Mouse (Mus musculus) midbrain, embryonic 12.5 days (tissue): ENCODE data around the gene Wdr47. TPM values are rescaled to one million over a fixed set of nuclear protein-coding genes. Genes with fewer than 3 reads are reported as not detected.

Source experiments
- ATAC-seq: fragments of 200-750 bp; cut with Nextera tagmentation; 2 replicates; pipeline ENCODE4 v1.8.0; 2017; ENCODE audit warnings: low read depth, moderate TSS enrichment, moderate library complexity; ENCODE audit not compliant: low FRiP score
- H3K27ac ChIP-seq: fragments of 300-500 bp; sonication (generic); replicated peaks from 2 replicates; pipeline ENCODE4 v1.5.1; 2016; ENCODE audit warnings: mild to moderate bottlenecking
- H3K27me3 ChIP-seq: fragments of 300-500 bp; sonication (generic); 2 replicates; pipeline ENCODE4 v1.6.1; 2016; ENCODE audit warnings: mild to moderate bottlenecking
- H3K36me3 ChIP-seq: fragments of 300-500 bp; sonication (generic); 2 replicates; pipeline ENCODE4 v1.6.1; 2016
- H3K4me1 ChIP-seq: fragments of 300-500 bp; sonication (generic); 2 replicates; pipeline ENCODE4 v1.6.1; 2016
- H3K4me2 ChIP-seq: fragments of 300-500 bp; sonication (generic); replicated peaks from 2 replicates; pipeline ENCODE4 v1.6.1; 2016; ENCODE audit warnings: mild to moderate bottlenecking, moderate library complexity
- H3K4me3 ChIP-seq: fragments of 300-500 bp; sonication (generic); 2 replicates; pipeline ENCODE4 v1.5.1; 2016; ENCODE audit warnings: mild to moderate bottlenecking
- H3K9ac ChIP-seq: fragments of 300-500 bp; sonication (generic); replicated peaks from 2 replicates; pipeline ENCODE4 v1.6.1; 2016; ENCODE audit warnings: mild to moderate bottlenecking, moderate library complexity
- H3K9me3 ChIP-seq: fragments of 300-500 bp; sonication (generic); 2 replicates; pipeline ENCODE4 v1.6.1; 2016; ENCODE audit warnings: mild to moderate bottlenecking
- WGBS: fragments of 180-500 bp; shearing (Covaris S2); methylation state at CpG from one replicate; pipeline ENCODE4 v1.1.7; 2016; 5-methylcytosine and 5-hydroxymethylcytosine counted together
- polyA plus RNA-seq: library from polyadenylated mRNA; unstranded; fragments of >200 nt; fragmentation: Nextera tagmentation; extraction: Ambion mirVana; gene quantifications from 2 replicates; pipeline ENCODE4 v1.2.1, GENCODE M21; 2016

The Wdr47 gene
- polyA plus RNA-seq, 1 experiment from 2014 or later, result 67.8 TPM

DNA sequence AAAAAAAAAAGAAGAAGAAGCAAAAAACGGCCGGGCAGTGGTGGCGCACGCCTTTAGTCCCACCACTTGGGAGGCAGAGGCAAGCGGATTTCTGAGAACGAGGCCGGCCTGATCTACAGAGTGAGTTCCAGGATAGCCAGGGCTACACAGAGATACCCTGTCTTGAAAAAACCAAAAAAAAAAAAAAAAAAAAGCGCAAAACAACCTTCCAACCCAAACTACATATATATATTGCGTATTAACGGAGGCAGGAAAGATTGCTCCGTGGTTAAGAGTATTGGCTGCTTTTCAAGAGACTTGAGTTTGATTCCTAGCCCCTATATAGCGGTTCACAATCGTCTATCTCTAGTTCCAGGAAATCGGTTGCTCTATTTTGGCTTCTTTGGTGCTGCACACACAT is 20.3 kb upstream of the Wdr47 start:
- Histone ChIP-seq H3K4me3 (peak overlapping the region; percentile 67), H3K27me3 (no peaks in the 10 kb centered on the region), H3K4me2 (peak overlapping the region; percentile 67), H3K36me3 (no peaks in the 10 kb centered on the region), H3K4me1 (peaks cover 35% of the 10 kb centered on the region), H3K27ac (no peak overlapping the region), H3K9ac (no peak overlapping the region), H3K9me3 (no peaks in the 10 kb centered on the region)
- no peak for ATAC-seq
- 89% methylated on average over 14 of the region's 14 CpGs for WGBS

GRCm38 (mm10) chr3:108571443-108572294 is 19.4 kb upstream of the Wdr47 start, which contains the start of gene Taf13:
TSS of gene Taf13 (plus strand) at chr3:108571698.
- peak; percentile 90 for ATAC-seq
- peak within 1 kb of the TSS; percentile 73 for H3K27ac ChIP-seq

DNA sequence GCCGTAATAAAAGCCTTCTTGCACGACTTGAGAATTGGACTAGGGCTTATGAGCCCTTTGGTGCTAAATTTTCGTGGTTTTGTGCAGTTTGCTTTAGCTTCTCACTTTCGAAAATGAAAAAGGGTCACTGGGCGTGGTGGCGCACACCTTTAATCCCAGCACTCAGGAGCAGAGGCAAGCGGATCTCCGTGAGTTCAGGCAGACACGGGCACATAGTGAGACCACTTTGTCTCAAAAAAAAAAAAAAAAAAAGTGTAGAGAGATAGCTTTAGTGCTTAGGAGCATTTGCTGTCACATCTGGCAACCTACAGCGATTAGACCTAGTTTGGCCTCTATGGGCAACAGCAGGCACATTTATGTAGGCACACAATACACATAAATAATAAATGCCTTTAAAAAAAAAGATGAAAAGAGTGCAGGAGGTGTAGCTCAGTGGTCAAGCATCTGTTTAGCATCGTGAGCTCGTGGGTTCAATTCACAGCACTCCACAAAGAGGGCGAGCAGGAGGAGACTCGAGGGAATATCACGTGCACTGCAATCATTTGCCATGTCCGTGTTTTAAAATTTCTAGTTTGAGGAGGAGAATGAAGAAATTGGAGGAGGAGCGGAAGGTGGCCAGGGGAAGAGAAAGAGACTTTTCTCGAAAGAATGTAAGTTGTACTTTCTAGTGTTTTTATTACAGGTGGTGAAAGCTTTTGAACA is 18.6 kb upstream of the Wdr47 start:
- peak overlapping the region; percentile 67 for H3K4me3 ChIP-seq
- WGBS, result 52% methylated on average over 18 of the region's 18 CpGs
- no peak for ATAC-seq
- H3K9ac ChIP-seq, result peak overlapping the region; percentile 72
- no peaks in the 10 kb centered on the region for H3K36me3 ChIP-seq
- peaks cover 35% of the 10 kb centered on the region for H3K4me1 ChIP-seq
- peak overlapping the region; percentile 67 for H3K4me2 ChIP-seq
- no peaks in the 10 kb centered on the region for H3K9me3 ChIP-seq
- H3K27me3 ChIP-seq, result no peaks in the 10 kb centered on the region
- H3K27ac ChIP-seq, result no peak overlapping the region

More at GRCm38 (mm10) chr3:108571443-108572294, 19.4 kb upstream of the Wdr47 start, which contains the start of gene Taf13:
- Histone ChIP-seq H3K4me3 (peak within 1 kb of the TSS; percentile 67), H3K36me3 (no peaks in the 10 kb centered on the region), H3K9me3 (no peaks in the 10 kb centered on the region), H3K9ac (peak within 1 kb of the TSS; percentile 72), H3K27me3 (no peaks in the 10 kb centered on the region), H3K4me2 (peak within 1 kb of the TSS; percentile 67), H3K4me1 (peaks cover 35% of the 10 kb centered on the region)
- 2% methylated on average over 42 of the region's 42 CpGs for WGBS

- Histone ChIP-seq H3K9me3 (no peaks in the 10 kb centered on the region), H3K4me3 (no peak overlapping the region), H3K36me3 (peaks cover 15% of the 10 kb centered on the region), H3K4me1 (peaks cover 26% of the 10 kb centered on the region), H3K4me2 (peak overlapping the region; percentile 67), H3K9ac (no peak overlapping the region), H3K27ac (no peak overlapping the region), H3K27me3 (no peaks in the 10 kb centered on the region)
- WGBS, result 92% methylated on average over 5 of the region's 5 CpGs
- no peak for ATAC-seq
Observed at GRCm38 (mm10) chr3:108574018-108574417, 17.1 kb upstream of the Wdr47 start.

GRCm38 (mm10) chr3:108584580-108584979 is 6.5 kb upstream of the Wdr47 start:
- no peak for ATAC-seq
- H3K9ac ChIP-seq, result no peak overlapping the region
- H3K4me2 ChIP-seq, result no peak overlapping the region
- peaks cover 10% of the 10 kb centered on the region for H3K36me3 ChIP-seq
- WGBS, result 85% methylated on average over 4 of the region's 4 CpGs
- no peak overlapping the region for H3K27ac ChIP-seq
- H3K4me1 ChIP-seq, result 0 out of 2 replicates have a peak, but pooled peaks cover 5% of the 10 kb centered on the region
- H3K27me3 ChIP-seq, result no peaks in the 10 kb centered on the region
- H3K9me3 ChIP-seq, result no peaks in the 10 kb centered on the region
- H3K4me3 ChIP-seq, result no peak overlapping the region

DNA sequence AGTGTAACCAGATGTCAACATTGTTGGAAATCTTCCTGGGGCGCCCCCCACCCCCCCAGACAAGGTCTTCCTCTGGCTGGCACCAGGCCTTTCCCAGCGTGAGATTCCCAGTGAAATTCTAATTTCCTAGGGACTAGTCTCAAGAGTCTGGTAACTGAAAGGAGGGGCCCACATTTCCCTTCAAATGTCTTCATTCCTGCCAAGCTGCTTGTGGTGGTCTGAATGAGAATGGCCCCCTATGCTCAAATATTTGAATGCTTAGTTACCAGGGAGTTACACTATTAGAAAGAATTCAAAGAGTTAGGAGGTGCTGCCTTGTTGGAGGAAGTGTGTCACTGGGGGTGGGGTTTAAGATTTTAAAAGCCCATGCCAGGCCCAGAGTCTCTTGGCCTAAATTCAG is 2.6 kb upstream of the Wdr47 start:
- Histone ChIP-seq H3K4me2 (no peak overlapping the region), H3K27me3 (no peaks in the 10 kb centered on the region), H3K27ac (0 out of 2 replicates have a peak overlapping the region, but pooled peaks have one; percentile 10), H3K4me3 (no peak overlapping the region), H3K9me3 (no peaks in the 10 kb centered on the region), H3K4me1 (peaks cover 17% of the 10 kb centered on the region; the same call in 1 of the 2 replicates), H3K9ac (no peak overlapping the region), H3K36me3 (peaks cover 5% of the 10 kb centered on the region; the same call in 1 of the 2 replicates)
- 35% methylated on average over 2 of the region's 2 CpGs for WGBS
- no peak for ATAC-seq

DNA sequence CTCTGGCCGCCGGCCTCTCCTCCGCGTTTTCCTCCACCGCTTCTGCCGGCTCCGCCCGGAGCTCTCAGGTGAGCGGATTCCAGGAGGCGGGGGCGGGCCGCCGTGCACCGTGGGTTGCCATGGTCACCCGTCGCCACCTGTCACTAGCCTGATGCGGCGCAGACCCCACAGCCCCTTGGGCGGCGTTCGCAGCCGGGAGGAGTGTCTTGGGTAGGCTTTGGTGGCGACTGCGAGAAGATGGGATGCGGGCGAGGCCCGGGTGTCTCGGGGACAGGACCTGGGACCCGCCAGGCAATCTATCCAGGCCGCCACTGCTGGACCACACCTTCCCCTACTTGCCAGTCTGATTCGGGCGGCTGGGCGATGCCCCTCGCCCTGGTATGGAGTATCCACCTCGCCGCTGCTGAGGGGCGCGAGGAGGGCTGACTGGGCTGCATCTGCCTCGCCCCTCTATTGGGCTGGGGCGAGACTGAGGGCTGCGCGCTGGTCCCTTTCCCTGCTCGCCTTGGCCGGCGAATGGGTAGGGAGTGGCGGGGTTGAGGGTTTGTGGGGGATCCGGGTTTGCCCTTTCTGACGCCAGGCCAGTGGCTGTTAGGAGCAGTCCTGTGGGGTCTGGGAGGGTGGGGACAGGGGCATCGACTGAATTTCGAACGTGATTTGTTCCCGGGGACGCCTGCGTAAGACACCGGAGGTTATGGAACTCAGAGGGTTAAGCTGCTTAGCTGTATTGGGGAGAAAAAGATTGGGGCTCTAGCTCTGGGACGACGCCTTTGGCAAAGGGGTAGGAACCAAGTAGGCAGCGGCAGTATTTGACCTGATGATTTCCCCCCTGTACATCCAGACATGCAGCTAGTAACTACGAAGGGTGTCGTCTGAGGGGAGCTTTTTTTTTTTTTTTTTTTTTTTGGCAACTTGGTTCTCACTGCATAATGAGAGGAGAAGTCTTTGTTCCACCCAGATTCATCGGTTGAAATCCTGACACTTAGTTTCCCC is 747 bp downstream of the Wdr47 start:
- peak; percentile 80 for ATAC-seq
- Histone ChIP-seq H3K36me3 (0 out of 2 replicates have a peak, but pooled peaks cover 4% of the 10 kb centered on the region), H3K4me2 (peak overlapping the region; percentile 75), H3K4me1 (peaks cover 20% of the 10 kb centered on the region; the same call in 1 of the 2 replicates), H3K27ac (peak overlapping the region; percentile 97), H3K9me3 (no peaks in the 10 kb centered on the region), H3K4me3 (peak overlapping the region; percentile 96), H3K9ac (peak overlapping the region; percentile 89), H3K27me3 (no peaks in the 10 kb centered on the region)
- WGBS, result under 1% methylated on average over 57 of the region's 61 CpGs

DNA sequence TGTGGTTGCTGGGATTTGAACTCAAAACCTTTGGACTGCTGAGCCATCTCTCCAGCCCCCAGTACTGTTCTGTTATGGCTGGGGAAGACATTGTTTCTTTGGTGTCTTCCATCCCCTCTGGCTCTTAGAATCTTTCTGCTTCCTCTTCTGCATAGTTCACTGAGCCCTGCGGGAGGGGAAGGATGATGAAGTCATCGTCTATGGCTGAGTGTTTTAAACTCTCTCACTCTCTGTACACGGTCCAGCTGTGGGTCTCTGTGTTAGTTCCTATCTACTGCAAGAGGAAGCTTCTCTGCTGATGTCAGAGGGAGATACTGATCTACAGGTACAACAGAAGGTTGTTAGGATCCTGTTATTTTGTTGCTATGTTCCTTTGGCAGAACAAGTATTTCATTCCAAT is 17.8 kb downstream of the Wdr47 start:
- Histone ChIP-seq H3K9ac (no peak overlapping the region), H3K27me3 (no peaks in the 10 kb centered on the region), H3K4me3 (no peak overlapping the region), H3K27ac (no peak overlapping the region), H3K9me3 (no peaks in the 10 kb centered on the region), H3K36me3 (peaks cover 21% of the 10 kb centered on the region), H3K4me1 (no peaks in the 10 kb centered on the region), H3K4me2 (no peak overlapping the region)
- no peak for ATAC-seq
- 67% methylated on average over 3 of the region's 3 CpGs for WGBS

DNA sequence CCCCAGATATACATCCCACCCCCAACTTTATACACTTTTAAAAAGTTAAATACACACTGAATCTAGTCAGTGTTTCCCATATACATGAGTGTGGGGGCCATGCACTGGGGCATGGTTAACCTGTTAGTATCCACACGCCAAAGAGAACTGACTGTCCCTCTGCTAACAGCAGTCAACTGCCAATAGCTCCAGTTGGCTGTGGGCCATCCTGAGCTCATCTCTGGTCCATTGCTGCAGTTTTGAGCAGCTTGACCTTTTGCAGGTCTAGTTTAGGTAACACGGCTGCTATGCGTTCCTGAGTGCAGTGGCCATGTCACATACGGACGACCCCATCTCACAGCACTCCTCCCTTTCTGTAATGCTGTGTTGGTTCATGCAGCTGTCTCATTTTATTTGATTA is 43.7 kb downstream of the Wdr47 start:
- Histone ChIP-seq H3K36me3 (peaks cover 44% of the 10 kb centered on the region), H3K9me3 (no peaks in the 10 kb centered on the region), H3K4me1 (no peaks in the 10 kb centered on the region), H3K27me3 (no peaks in the 10 kb centered on the region), H3K4me3 (no peak overlapping the region), H3K27ac (no peak overlapping the region), H3K9ac (no peak overlapping the region), H3K4me2 (no peak overlapping the region)
- WGBS, result 90% methylated on average over 5 of the region's 5 CpGs
- no peak for ATAC-seq

DNA sequence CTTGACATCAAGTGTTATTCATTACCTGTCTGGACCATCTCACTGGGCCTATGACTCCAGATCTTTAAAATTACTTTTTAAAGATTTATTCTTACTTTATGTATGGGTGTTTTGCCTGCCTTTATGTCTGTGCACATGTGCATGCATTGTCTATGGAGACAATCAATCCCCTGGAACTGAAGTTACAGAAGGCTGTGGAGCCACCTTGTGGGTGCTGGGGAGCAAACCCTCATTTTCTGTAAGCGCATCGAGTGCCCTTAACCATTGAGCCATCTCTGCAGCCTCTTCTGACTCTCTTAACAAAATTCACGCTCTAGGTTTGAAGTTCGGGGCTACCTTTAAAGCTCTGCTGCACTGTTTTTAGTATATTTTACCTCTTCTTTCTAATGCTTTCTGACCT is 48.3 kb downstream of the Wdr47 start:
- no peak for ATAC-seq
- Histone ChIP-seq H3K9me3 (no peaks in the 10 kb centered on the region), H3K9ac (no peak overlapping the region), H3K4me2 (no peak overlapping the region), H3K36me3 (peaks cover 59% of the 10 kb centered on the region), H3K4me1 (no peaks in the 10 kb centered on the region), H3K27me3 (no peaks in the 10 kb centered on the region), H3K4me3 (no peak overlapping the region), H3K27ac (no peak overlapping the region)
- WGBS, result 68% methylated on average over 4 of the region's 4 CpGs

GRCm38 (mm10) chr3:108640998-108641397 is 49.9 kb downstream of the Wdr47 start:
- H3K4me2 ChIP-seq, result no peak overlapping the region
- 82% methylated on average over 4 of the region's 4 CpGs for WGBS
- ATAC-seq, result no peak
- H3K4me1 ChIP-seq, result no peaks in the 10 kb centered on the region
- no peaks in the 10 kb centered on the region for H3K27me3 ChIP-seq
- H3K36me3 ChIP-seq, result peaks cover 68% of the 10 kb centered on the region
- no peaks in the 10 kb centered on the region for H3K9me3 ChIP-seq
- H3K4me3 ChIP-seq, result no peak overlapping the region
- H3K9ac ChIP-seq, result no peak overlapping the region
- H3K27ac ChIP-seq, result no peak overlapping the region
